Mouse (Mus musculus) hindbrain, embryonic 10.5 days (tissue): ENCODE measurements around the gene Xrcc6. TPM values are rescaled to one million over a fixed set of nuclear protein-coding genes. Genes with fewer than 3 reads are reported as not detected.

Experiments
- DNase-seq: peaks from one replicate; pipeline ENCODE4 v3.0.0-alpha.2; 2017; ENCODE audit warnings: low spot score
- H3K27ac ChIP-seq: fragments of 300-500 bp; sonication (generic); 2 replicates; pipeline ENCODE4 v1.5.1; 2016; ENCODE audit warnings: mild to moderate bottlenecking, moderate library complexity
- H3K27me3 ChIP-seq: fragments of 300-500 bp; sonication (generic); 2 replicates; pipeline ENCODE4 v1.6.1; 2016; ENCODE audit warnings: mild to moderate bottlenecking; ENCODE audit not compliant: poor library complexity, insufficient read depth, severe bottlenecking
- H3K36me3 ChIP-seq: fragments of 300-500 bp; sonication (generic); 2 replicates; pipeline ENCODE4 v1.6.1; 2016; ENCODE audit warnings: mild to moderate bottlenecking, moderate library complexity
- H3K4me1 ChIP-seq: fragments of 300-500 bp; sonication (generic); replicated peaks from 2 replicates; pipeline ENCODE4 v1.6.1; 2016; ENCODE audit warnings: mild to moderate bottlenecking
- H3K4me3 ChIP-seq: fragments of 300-500 bp; sonication (generic); 2 replicates; pipeline ENCODE4 v1.5.1; 2016; ENCODE audit warnings: mild to moderate bottlenecking, moderate library complexity
- H3K9me3 ChIP-seq: fragments of 300-500 bp; sonication (generic); 2 replicates; pipeline ENCODE4 v1.6.1; 2016; ENCODE audit warnings: mild to moderate bottlenecking, moderate library complexity
- WGBS: fragments of 180-500 bp; shearing (Covaris S2); methylation state at CpG from one replicate; pipeline ENCODE4 v1.1.7; 2016; 5-methylcytosine and 5-hydroxymethylcytosine counted together
- polyA plus RNA-seq: library from polyadenylated mRNA; unstranded; fragments of >200 nt; fragmentation: Nextera tagmentation; extraction: Ambion mirVana; gene quantifications from 2 replicates; pipeline ENCODE4 v1.2.1, GENCODE M21; 2016

Gene Xrcc6
- polyA plus RNA-seq, 1 experiment from 2014 or later = 62.1 TPM

GRCm38 (mm10) chr15:82035904-82036689 lies 48.5 kb downstream of the Xrcc6 start:
- no peaks in the 10 kb centered on the region for H3K27me3 ChIP-seq
- H3K36me3 ChIP-seq = peaks cover 95% of the 10 kb centered on the region
- WGBS = 85% methylated on average over 12 of the region's 12 CpGs
- H3K27ac ChIP-seq = no peak overlapping the region
- no peaks in the 10 kb centered on the region for H3K4me1 ChIP-seq
- H3K4me3 ChIP-seq = no peak overlapping the region
- peak; percentile 8 for DNase-seq
- no peaks in the 10 kb centered on the region for H3K9me3 ChIP-seq

GRCm38 (mm10) chr15:82040650-82041049 lies 53.0 kb downstream of the Xrcc6 start:
- H3K9me3 ChIP-seq = no peaks in the 10 kb centered on the region
- no peaks in the 10 kb centered on the region for H3K27me3 ChIP-seq
- peak; percentile 30 for DNase-seq
- no peak overlapping the region for H3K27ac ChIP-seq
- no peak overlapping the region for H3K4me3 ChIP-seq
- peaks cover 78% of the 10 kb centered on the region for H3K36me3 ChIP-seq
- 99% methylated on average over 1 of the region's 1 CpGs for WGBS
- peaks cover 3% of the 10 kb centered on the region for H3K4me1 ChIP-seq

GRCm38 (mm10) chr15:82044166-82044784 lies 56.6 kb downstream of the Xrcc6 start:
- peaks cover 17% of the 10 kb centered on the region for H3K4me1 ChIP-seq
- no peak overlapping the region for H3K27ac ChIP-seq
- H3K27me3 ChIP-seq = no peaks in the 10 kb centered on the region
- no peak overlapping the region for H3K4me3 ChIP-seq
- DNase-seq = no peak
- H3K9me3 ChIP-seq = no peaks in the 10 kb centered on the region
- WGBS = 96% methylated on average over 7 of the region's 7 CpGs
- H3K36me3 ChIP-seq = peaks cover 41% of the 10 kb centered on the region

- Histone ChIP-seq H3K36me3 (peaks cover 22% of the 10 kb centered on the region), H3K9me3 (no peaks in the 10 kb centered on the region), H3K4me1 (peaks cover 17% of the 10 kb centered on the region), H3K4me3 (peak overlapping the region; percentile 100), H3K27ac (peak overlapping the region; percentile 95), H3K27me3 (no peaks in the 10 kb centered on the region)
- WGBS = 7% methylated on average over 26 of the region's 26 CpGs
- DNase-seq = no peak
Measured at GRCm38 (mm10) chr15:82046246-82046891, 58.7 kb downstream of the Xrcc6 start.

- Histone ChIP-seq H3K4me1 (peaks cover 17% of the 10 kb centered on the region), H3K9me3 (no peaks in the 10 kb centered on the region), H3K4me3 (peak within 1 kb of the TSS; percentile 100), H3K27ac (peak within 1 kb of the TSS; percentile 95), H3K27me3 (no peaks in the 10 kb centered on the region), H3K36me3 (peaks cover 20% of the 10 kb centered on the region)
- peak; percentile 92 for DNase-seq
- WGBS = under 1% methylated on average over 74 of the region's 74 CpGs
Measured at GRCm38 (mm10) chr15:82047080-82047883, 59.6 kb downstream of the Xrcc6 start, which contains the start of gene Snu13. TSS of gene Snu13 (minus strand) at chr15:82047598.

GRCm38 (mm10) chr15:82052544-82052943 lies 64.9 kb downstream of the Xrcc6 start:
- Histone ChIP-seq H3K27me3 (no peaks in the 10 kb centered on the region; the same call in 1 of the 2 replicates), H3K9me3 (no peaks in the 10 kb centered on the region), H3K4me1 (peaks cover 5% of the 10 kb centered on the region; the same call in 1 of the 2 replicates), H3K36me3 (no peaks in the 10 kb centered on the region), H3K4me3 (no peak overlapping the region), H3K27ac (no peak overlapping the region)
- DNase-seq = no peak
- WGBS = 70% methylated on average over 5 of the region's 5 CpGs

- H3K4me1 ChIP-seq = no peaks in the 10 kb centered on the region
- H3K9me3 ChIP-seq = no peaks in the 10 kb centered on the region
- H3K27ac ChIP-seq = no peak within 1 kb of the TSS
- H3K36me3 ChIP-seq = no peaks in the 10 kb centered on the region
- WGBS = 74% methylated on average over 1 of the region's 1 CpGs
- H3K4me3 ChIP-seq = no peak within 1 kb of the TSS
- peaks cover 16% of the 10 kb centered on the region for H3K27me3 ChIP-seq
- no peak for DNase-seq
Measured at GRCm38 (mm10) chr15:82058719-82059201, 71.1 kb downstream of the Xrcc6 start, which contains the start of gene 4930407I10Rik. TSS of gene 4930407I10Rik (plus strand) at chr15:82059151.

GRCm38 (mm10) chr15:82063909-82064308 lies 76.3 kb downstream of the Xrcc6 start:
- Histone ChIP-seq H3K27me3 (peaks cover 56% of the 10 kb centered on the region), H3K4me3 (no peak overlapping the region), H3K27ac (no peak overlapping the region), H3K9me3 (no peaks in the 10 kb centered on the region), H3K36me3 (no peaks in the 10 kb centered on the region), H3K4me1 (no peaks in the 10 kb centered on the region)
- WGBS = 71% methylated on average over 14 of the region's 14 CpGs
- no peak for DNase-seq

GRCm38 (mm10) chr15:82065511-82065910 lies 77.9 kb downstream of the Xrcc6 start:
- no peak overlapping the region for H3K27ac ChIP-seq
- DNase-seq = peak; percentile 69
- WGBS = 21% methylated on average over 7 of the region's 7 CpGs

GRCm38 (mm10) chr15:82069898-82070297 lies 82.3 kb downstream of the Xrcc6 start, which contains the start of gene Mei1:
TSS of gene Mei1 (plus strand) at chr15:82069996.
- Histone ChIP-seq H3K4me1 (peaks cover 6% of the 10 kb centered on the region), H3K4me3 (peak within 1 kb of the TSS; percentile 38), H3K27me3 (peaks cover 68% of the 10 kb centered on the region), H3K9me3 (0 out of 2 replicates have a peak, but pooled peaks cover 4% of the 10 kb centered on the region), H3K36me3 (no peaks in the 10 kb centered on the region), H3K27ac (no peak within 1 kb of the TSS)
- no peak for DNase-seq
- WGBS = 20% methylated on average over 40 of the region's 40 CpGs

More at GRCm38 (mm10) chr15:82065511-82065910, 77.9 kb downstream of the Xrcc6 start:
- H3K27me3 ChIP-seq = peaks cover 72% of the 10 kb centered on the region
- H3K9me3 ChIP-seq = 0 out of 2 replicates have a peak, but pooled peaks cover 4% of the 10 kb centered on the region
- H3K36me3 ChIP-seq = no peaks in the 10 kb centered on the region
- no peak overlapping the region for H3K4me3 ChIP-seq
- H3K4me1 ChIP-seq = peaks cover 6% of the 10 kb centered on the region

GRCm38 (mm10) chr15:82071816-82072469 lies 84.3 kb downstream of the Xrcc6 start:
- no peak for DNase-seq
- Histone ChIP-seq H3K36me3 (no peaks in the 10 kb centered on the region), H3K4me1 (peaks cover 6% of the 10 kb centered on the region)

More at GRCm38 (mm10) chr15:82071816-82072469, 84.3 kb downstream of the Xrcc6 start:
- no peak overlapping the region for H3K27ac ChIP-seq
- H3K4me3 ChIP-seq = no peak overlapping the region
- H3K9me3 ChIP-seq = 0 out of 2 replicates have a peak, but pooled peaks cover 4% of the 10 kb centered on the region
- peaks cover 54% of the 10 kb centered on the region for H3K27me3 ChIP-seq
- 92% methylated on average over 26 of the region's 26 CpGs for WGBS
